23 mouse cellular contexts compared by ENCODE assay signal in genomic region chrX:94118350-94118749, GRCm38 (mm10). TPM values are rescaled to one million over a fixed set of nuclear protein-coding genes. Genes with fewer than 3 reads are reported as not detected.
DNase-seq lines count a peak whose midpoint lies in the region; ATAC-seq and TF ChIP-seq lines count a peak whose summit lies in the region.
"Had no signal": no experiment of that assay in that cellular context is flagged by ENCODE, and none has a peak within 500 bp of the region (broad histone marks: within the 10 kb centered on the region; RNA-seq: fewer than 3 reads in every experiment).

No protein-coding gene starts in this region.

- peaks cover 17% of the 10 kb centered on the region; the same call in 1 of the 2 replicates for H3K79me2 ChIP-seq in liver, adult 2 months (ENCODE audit: control insufficient read depth, insufficient read depth, low read length)

- H3K4me3 ChIP-seq in kidney, adult 2 months (ENCODE audit: insufficient read depth, low read depth, low read length), result no peak overlapping the region
- no peak overlapping the region for H3K4me3 ChIP-seq in liver, adult 2 months (ENCODE audit: insufficient read depth, low read depth, low read length)
- no peak overlapping the region for H3K4me3 ChIP-seq in liver, postnatal 0 days (ENCODE audit: low read depth, low read length)
- H3K4me3 ChIP-seq: embryonic facial prominence, embryonic 13.5 days; embryonic facial prominence, embryonic 15.5 days; erythroblast, embryonic 14.5 days; forebrain, embryonic 10.5 days; forebrain, embryonic 12.5 days had no signal

- H3K36me3 ChIP-seq in kidney, adult 2 months (ENCODE audit: control insufficient read depth, insufficient read depth, low read length), result no peaks in the 10 kb centered on the region
- H3K36me3 ChIP-seq in liver, adult 2 months (ENCODE audit: control insufficient read depth, insufficient read depth, low read length), result no peaks in the 10 kb centered on the region
- H3K36me3 ChIP-seq in liver, postnatal 0 days (replicated peaks; ENCODE audit: insufficient read depth, low read length), result no peaks in the 10 kb centered on the region
- H3K36me3 ChIP-seq: embryonic facial prominence, embryonic 13.5 days; embryonic facial prominence, embryonic 15.5 days; forebrain, embryonic 12.5 days had no signal

- peak; percentile 31 for DNase-seq in kidney, adult 2 months
- no peak for DNase-seq in kidney, postnatal 25 days
- peak; percentile 77 for DNase-seq in liver, adult 2 months (ENCODE audit: extremely low read depth, low read depth, low spot score)
- DNase-seq in liver, postnatal 0 days, result no peak
- peak; percentile 22 for DNase-seq in 3T3-L1 (ENCODE audit: low read depth, low spot score)
- no peak for DNase-seq in frontal cortex, postnatal 25 days (ENCODE audit: low spot score in 2 of 2)
- DNase-seq: adrenal gland, adult 8-10 months; adrenal gland, postnatal 14 days; cerebellum, adult 11-12 months; cerebellum, adult 2 months; cerebellum, adult 9-10 months; cerebellum, postnatal 10 days; cerebellum, postnatal 25 days; embryo, embryonic 11 days had no signal

- H3K9ac ChIP-seq in liver, adult 2 months (ENCODE audit: low read depth, low read length), result no peak overlapping the region
- H3K9ac ChIP-seq in liver, postnatal 0 days (replicated peaks), result no peak overlapping the region
- H3K9ac ChIP-seq: embryonic facial prominence, embryonic 13.5 days; embryonic facial prominence, embryonic 15.5 days; forebrain, embryonic 12.5 days had no signal

- no peak overlapping the region for H3K27ac ChIP-seq in kidney, adult 2 months (ENCODE audit: insufficient read depth, low read depth, low read length)
- no peak overlapping the region for H3K27ac ChIP-seq in liver, adult 2 months (replicated peaks; ENCODE audit: insufficient read depth, low read depth, low read length)
- H3K27ac ChIP-seq in liver, postnatal 0 days (ENCODE audit: low read depth), result no peak overlapping the region
- H3K27ac ChIP-seq: embryonic facial prominence, embryonic 13.5 days; embryonic facial prominence, embryonic 15.5 days; forebrain, embryonic 10.5 days; forebrain, embryonic 12.5 days had no signal

- TF ChIP-seq CTCF in kidney, adult 2 months (conservative IDR thresholded peaks at IDR 0.05; ENCODE audit: insufficient read depth, insufficient read length, low read depth, low read length), result no peak
- no peak for TF ChIP-seq CTCF in liver, adult 2 months (IDR thresholded peaks at IDR 0.05; ENCODE audit: low read depth, low read length)
- TF ChIP-seq CTCF in liver, postnatal 0 days (IDR thresholded peaks at IDR 0.05; ENCODE audit: low read depth), result no peak

- H3K9me3 ChIP-seq in liver, postnatal 0 days (ENCODE audit: low read length), result no peaks in the 10 kb centered on the region
- H3K9me3 ChIP-seq: embryonic facial prominence, embryonic 13.5 days; embryonic facial prominence, embryonic 15.5 days; forebrain, embryonic 12.5 days had no signal

- ATAC-seq in liver, postnatal 0 days, result no peak
- ATAC-seq: activated CD4-positive, CD25-positive, alpha-beta regulatory T cell, adult 4 months; forebrain, embryonic 14.5 days; forebrain, embryonic 16.5 days; Patski had no signal

- TF ChIP-seq EP300 in liver, postnatal 0 days (IDR thresholded peaks at IDR 0.05; ENCODE audit: low read depth), result no peak

- no peak overlapping the region for H3K4me2 ChIP-seq in liver, postnatal 0 days (ENCODE audit: low read depth, low read length)
- H3K4me2 ChIP-seq: embryonic facial prominence, embryonic 13.5 days; embryonic facial prominence, embryonic 15.5 days; forebrain, embryonic 12.5 days had no signal

- no peaks in the 10 kb centered on the region for H3K27me3 ChIP-seq in kidney, adult 2 months (replicated peaks; ENCODE audit: control insufficient read depth, insufficient read depth, low read length)
- no peaks in the 10 kb centered on the region for H3K27me3 ChIP-seq in liver, adult 2 months (ENCODE audit: control insufficient read depth, insufficient read depth, low read length)
- H3K27me3 ChIP-seq in liver, postnatal 0 days (ENCODE audit: insufficient read depth, low read length), result peaks cover 3% of the 10 kb centered on the region; the same call in 1 of the 2 replicates

- H3K4me1 ChIP-seq in kidney, adult 2 months (ENCODE audit: control insufficient read depth, insufficient read depth, low read length), result peaks cover 4% of the 10 kb centered on the region; the same call in 1 of the 2 replicates
- H3K4me1 ChIP-seq in liver, adult 2 months (ENCODE audit: control insufficient read depth, insufficient read depth, low read length), result peaks cover 10% of the 10 kb centered on the region
- peaks cover 5% of the 10 kb centered on the region; the same call in 1 of the 2 replicates for H3K4me1 ChIP-seq in liver, postnatal 0 days (ENCODE audit: insufficient read depth)
- H3K4me1 ChIP-seq: embryonic facial prominence, embryonic 15.5 days had no signal

- TF ChIP-seq POLR2A in kidney, adult 2 months (IDR thresholded peaks at IDR 0.05; ENCODE audit: low read depth, low read length), result no peak
- no peak for TF ChIP-seq POLR2A in liver, adult 2 months (IDR thresholded peaks at IDR 0.05; ENCODE audit: extremely low read depth, insufficient read depth, low read length)

RNA-seq across cellular contexts. Expression of gene Zfx, which starts 5.2 kb away (rescaled TPM):
- polyA plus RNA-seq in kidney, adult 2 months (2012; rRNA removed), result 4.2 and 5.4 TPM in 2 replicates
- 13.8 and 14.4 TPM in 2 replicates for total RNA-seq in liver, adult 2 months (2014; rRNA removed)
- 1.9 and 2.1 TPM in 2 replicates for polyA plus RNA-seq in liver, adult 2 months (2012; rRNA removed)
- 9.0 and 9.8 TPM in 2 replicates for polyA plus RNA-seq in liver, postnatal 0 days (2015; fragmentation: Nextera tagmentation; extraction: Ambion mirVana)

Comparison
In these comparisons a context has a peak if more than half of its experiments do, and no peak if none do; other contexts are left out.
1. DNase-seq: peak in kidney, adult 2 months (single experiment), liver, adult 2 months (single experiment) and 3T3-L1 (single experiment); none in kidney, postnatal 25 days (0 of 2), liver, postnatal 0 days (single experiment) and frontal cortex, postnatal 25 days (0 of 2).